Mouse (Mus musculus) heart, postnatal 14 days (tissue): ENCODE results near the gene Tle2. TPM values are rescaled to one million over a fixed set of nuclear protein-coding genes. Genes with fewer than 3 reads are reported as not detected.

Experiments used
- DNase-seq, 2 experiments: peaks; one replicate each; pipeline ENCODE4 v3.0.0; 2021 to 2022
- intact Hi-C: fragments of 180-260 bp; cut with DNase I; formaldehyde crosslinking; loops from one replicate; pipeline ENCODE4 v1.15.1; 2025
- total RNA-seq, 2 experiments: library from RNA; stranded (reverse); gene quantifications; 2 replicates each; pipeline ENCODE4 v1.2.3; 2021

Gene Tle2
- total RNA-seq, 2 experiments from 2014 or later: 9.4 to 11.2 TPM

DNA sequence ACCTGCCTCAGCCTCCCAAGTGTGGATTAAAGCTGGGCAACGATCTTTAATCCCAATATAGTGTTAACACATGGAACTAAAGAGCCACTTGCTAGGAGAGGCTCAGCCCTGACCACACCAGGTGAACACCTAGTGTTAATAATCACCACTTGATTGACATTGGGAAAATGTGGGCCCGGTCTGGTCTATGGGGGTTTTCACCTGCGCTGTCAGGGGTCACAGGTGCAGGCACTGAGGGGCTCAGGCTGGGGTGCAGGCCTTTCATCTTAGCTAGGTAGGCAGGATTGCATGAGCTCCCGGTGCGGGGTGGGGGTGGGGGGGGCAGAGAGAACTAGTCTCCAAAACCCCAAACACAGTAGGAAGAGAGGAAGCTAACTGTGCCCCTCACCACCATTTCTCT lies 25.3 kb downstream of the Tle2 start:
- intact Hi-C loops: loop anchor here (5.0 to 10.0 kb wide), 2 partner anchors 45 to 97 kb away; partner anchors contain the start of genes Aes and S1pr4
- no peak for DNase-seq

DNA sequence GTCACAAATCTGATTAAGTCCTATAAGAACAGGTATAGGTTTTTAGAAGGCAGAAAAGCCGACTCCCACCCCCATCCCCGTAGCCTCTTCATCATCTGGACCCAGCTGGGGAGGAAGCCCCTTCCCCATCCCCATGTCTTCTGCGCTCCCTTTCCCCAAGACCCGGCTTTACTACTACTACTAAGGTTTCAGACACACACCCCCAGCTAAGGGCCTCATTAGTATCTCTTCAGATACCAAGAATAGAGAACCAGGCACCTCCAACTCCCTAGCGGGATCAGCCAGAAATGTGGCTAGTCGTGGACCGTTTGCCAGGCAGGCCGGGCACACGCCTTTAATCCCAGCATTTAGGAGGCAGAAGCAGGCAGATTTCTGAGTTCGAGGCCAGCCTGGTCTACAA lies 25.7 kb downstream of the Tle2 start:
- intact Hi-C loops: loop anchor here (5.0 to 10.0 kb wide), 2 partner anchors 45 to 98 kb away; partner anchors contain the start of genes Aes and S1pr4

DNA sequence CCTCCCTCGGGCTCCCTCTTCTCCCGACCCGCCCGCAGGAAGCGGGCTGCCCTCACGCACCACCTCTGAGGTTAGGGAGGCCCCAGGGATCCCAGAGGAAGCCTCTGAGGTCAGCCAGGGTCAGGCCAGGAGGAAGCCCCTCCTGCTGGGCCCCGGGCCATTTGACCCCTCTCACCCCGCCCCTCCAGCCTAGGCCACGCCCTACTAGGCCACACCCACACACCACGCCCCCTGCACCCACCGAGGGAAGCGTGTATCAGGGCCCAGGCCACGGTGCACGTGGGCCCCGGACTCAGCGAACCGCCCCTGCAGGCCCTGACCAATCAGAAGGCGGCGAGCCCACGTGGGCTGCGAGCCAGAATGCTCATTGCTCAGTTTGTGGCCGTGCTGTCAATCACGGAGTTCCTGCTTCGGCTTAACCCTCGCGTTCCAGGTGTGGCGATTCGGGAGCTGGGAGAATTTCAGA lies 26.4 kb downstream of the Tle2 start, which contains the start of gene Tle6:
Gene Tle6 (minus strand): TSS at position 336 of the 466 bp plus-strand sequence.
- intact Hi-C loops: loop anchor here (5.0 to 10.0 kb wide), 2 partner anchors 46 to 98 kb away; partner anchors contain the start of genes Aes and S1pr4
- peak; percentile 93 to 96 for DNase-seq

More for the DNA sequence above, 25.7 kb downstream of the Tle2 start:
- DNase-seq: no peak

DNA sequence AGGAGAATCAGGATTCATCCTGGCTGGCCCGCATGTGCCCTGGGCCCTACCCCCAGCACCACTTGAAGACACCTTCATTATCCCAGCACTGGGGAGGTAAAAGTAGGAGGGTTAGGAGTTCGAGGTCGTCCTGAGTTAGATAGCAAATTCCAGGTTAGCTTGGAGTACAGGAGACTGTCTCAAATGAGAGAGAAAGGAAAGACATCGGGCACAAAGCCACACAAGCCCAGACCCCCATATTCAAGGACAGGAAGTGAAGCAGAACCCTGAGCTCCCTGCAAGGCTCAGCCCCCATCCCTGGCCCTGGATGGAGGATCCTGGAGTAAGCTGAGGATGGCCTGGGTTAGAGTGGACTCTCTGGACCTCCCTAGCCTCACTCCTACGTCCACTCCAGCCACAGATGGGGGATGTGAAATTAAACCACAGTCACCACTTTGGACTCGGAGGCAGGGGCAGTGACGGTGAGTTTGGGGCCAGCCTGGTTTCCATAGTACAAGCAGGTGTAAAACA lies 27.1 kb downstream of the Tle2 start:
- DNase-seq: no peak
- intact Hi-C loops: loop anchor here (5.0 to 10.0 kb wide), 2 partner anchors 47 to 99 kb away; partner anchors contain the start of genes Aes and S1pr4

DNA sequence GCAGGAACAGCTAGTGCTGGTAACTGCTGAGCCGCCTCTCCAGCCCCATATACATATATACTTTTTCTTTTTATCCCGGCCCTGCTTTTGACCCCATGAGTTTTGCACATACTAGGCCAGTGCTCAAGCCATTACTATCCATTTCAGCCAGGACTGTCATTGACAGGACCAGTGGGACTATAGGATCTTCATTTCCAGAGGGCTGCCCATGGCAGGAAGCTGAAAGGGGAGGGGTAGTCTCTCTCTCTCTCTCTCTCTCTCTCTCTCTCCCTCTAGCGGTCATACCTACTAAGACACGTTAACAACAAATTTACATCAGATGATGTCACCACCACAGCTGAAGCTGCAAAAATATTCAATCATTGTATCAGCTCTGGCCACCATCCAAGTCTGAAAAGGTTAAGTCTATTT lies 28.4 kb downstream of the Tle2 start:
- intact Hi-C loops: loop anchor here (5.0 to 10.0 kb wide), 2 partner anchors 48 to 100 kb away; partner anchors contain the start of genes Aes and S1pr4

DNA sequence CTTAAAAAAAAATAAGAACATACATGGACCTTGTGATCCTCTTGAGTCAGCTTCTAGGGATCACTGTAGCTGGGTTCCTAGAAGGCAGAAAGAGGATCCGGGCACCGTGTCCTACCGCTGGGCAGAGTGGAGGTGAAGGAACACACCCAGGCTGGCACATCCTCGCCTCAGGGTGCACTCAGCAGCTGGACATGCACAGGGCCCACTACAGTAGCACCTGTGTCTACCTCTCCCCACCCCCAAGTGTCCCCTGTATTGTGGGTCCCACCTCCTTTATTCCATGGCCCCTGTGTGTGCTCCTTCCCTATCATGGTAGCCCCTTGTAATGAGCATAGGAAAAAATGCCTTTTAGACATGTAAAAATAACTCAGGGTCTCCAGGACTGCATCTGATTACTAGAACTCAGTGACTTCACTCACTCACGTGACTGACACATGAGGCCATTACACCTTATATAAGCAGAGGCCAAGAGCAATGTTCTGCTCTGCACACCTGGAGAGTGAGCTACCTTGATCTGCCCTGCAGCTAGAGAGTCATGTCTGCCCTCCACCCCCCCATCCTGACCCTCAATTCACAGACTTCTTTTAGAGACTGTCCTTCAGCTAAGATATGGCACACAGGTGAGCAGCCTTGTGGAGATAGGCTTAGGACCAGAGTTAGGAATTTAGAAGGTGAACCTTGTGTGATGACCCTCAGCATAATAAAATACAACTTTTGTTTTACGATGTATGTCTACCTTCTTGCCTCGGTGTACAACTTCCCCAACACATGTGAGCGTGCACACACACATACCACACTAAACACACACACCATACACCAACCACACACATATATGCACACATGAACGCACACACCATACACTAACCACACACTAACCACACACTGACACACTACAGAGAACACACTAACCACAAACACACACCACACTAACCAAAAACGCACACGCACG lies 29.9 kb downstream of the Tle2 start:
- intact Hi-C loops: loop anchor here (5.0 to 10.0 kb wide), 2 partner anchors 49 to 102 kb away; partner anchors contain the start of genes Aes and S1pr4
- DNase-seq: no peak

More for the DNA sequence above, 28.4 kb downstream of the Tle2 start:
- peak in 1 of 2 experiments; percentile 28 for DNase-seq

DNA sequence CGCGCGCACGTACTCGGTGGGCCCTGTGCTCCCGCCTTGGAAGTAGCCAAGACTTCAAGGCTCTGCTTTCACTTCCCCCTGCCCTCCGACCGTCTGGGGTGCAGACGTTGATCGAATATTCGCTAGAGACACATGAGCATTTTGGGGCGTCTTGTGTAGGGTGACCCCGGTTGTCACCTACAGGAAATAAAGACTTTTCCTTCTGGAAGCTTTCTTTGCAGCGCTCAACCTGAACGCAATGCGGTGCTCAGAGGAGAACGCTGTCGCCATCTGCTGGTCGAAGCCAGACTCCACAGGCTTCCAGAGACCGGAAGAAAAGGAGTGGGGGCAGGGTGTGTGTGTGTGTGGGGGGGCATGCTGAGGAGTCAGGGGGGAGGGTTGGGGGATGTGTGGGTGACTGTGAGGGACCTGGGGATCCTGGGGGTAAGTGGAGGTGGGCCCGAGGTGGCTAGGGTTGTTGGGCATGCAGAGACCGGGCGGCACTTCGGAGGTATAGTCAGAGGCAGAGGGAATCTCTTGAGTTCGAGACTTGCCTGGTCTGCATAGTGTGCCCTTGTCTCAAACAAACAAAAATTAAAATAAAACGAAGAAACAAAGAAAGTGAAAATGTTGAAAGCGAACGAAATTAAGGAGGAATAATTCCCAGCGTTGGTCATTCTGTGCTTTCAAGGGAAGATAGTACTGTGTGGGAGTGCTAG lies 30.8 kb downstream of the Tle2 start:
- intact Hi-C loops: loop anchor here (5.0 to 10.0 kb wide), 2 partner anchors 50 to 103 kb away; partner anchors contain the start of genes Aes and S1pr4

DNA sequence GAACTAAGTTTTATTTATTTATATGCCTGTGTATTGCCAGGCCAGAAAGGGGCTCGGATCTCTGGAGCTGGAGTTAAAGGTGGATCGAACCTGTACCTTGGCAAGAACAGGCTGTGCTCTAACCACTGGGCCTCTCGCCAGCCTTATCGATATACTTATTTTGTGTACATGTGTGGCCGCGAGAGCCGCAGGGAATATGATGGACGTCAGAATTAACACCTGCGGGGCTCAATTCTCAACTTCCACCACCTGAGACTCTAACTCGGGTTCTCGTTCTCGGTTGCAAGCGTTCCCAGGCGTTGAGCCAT lies 31.3 kb downstream of the Tle2 start:
- DNase-seq: no peak
- intact Hi-C loops: loop anchor here (10.0 kb wide), 1 partner anchor 51 kb away; the partner anchor contains the start of gene Aes

More for the DNA sequence above, 30.8 kb downstream of the Tle2 start:
- DNase-seq: peak; percentile 90 to 93

DNA sequence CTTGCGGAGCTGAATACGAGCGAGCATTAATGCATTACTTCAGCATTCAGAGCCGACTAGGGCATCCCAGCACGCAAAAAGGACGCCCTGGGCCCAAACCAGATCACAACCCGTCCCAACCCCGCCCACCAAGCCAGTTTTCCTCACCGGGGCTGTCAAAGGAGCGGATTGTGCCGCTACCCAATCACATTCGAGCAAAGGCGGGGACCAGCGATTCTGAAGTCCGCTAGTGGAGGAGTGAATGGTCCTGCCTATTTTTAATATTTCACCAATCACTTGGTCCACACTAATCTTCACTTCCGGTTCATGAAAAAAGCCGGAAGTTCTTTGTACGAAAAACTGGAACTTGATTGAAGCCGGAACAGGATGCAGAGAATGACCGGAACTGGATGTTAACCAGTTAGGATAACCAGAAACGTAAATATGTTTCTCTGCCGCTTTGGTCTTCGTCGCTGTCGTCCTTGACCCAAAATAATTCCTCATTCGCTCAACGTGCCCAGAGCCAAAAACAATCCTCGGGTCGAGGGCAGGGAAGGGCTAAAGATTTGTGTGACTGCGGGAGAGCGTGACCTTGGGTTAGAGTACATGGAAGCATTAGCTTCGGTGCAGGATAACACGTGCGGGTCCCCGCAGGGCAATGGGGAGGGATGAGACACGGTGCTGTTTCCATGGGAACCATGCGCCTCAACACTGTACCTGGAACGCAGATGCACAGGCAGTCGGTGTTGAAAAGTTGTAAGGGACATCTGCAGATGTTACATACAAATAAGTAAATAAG lies 31.8 kb downstream of the Tle2 start, which contains the start of gene BC025920:
Gene BC025920 (plus strand): TSS at position 297 of the 778 bp plus-strand sequence.
- peak; percentile 91 to 93 for DNase-seq
- intact Hi-C loops: loop anchor here (10.0 kb wide), 1 partner anchor 51 kb away; the partner anchor contains the start of gene Aes

DNA sequence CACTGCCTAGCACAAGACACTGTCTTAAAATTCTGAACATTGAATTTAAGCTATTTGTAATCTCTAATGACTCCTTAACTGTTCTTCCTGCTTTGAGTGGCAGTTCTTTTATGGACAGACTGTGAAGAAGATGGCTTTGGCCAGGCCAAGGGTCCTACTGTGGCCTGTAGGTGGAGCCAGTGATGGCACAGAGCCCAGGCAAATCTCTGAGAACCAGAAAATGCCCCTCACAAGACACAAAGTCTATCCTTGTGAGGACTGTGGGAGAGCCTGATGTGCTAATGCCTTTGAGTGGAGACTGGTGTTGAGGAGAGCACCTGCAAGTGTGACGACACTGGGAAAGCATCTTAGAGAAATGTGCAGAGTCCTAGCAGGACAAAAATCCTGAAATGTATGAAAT lies 33.9 kb downstream of the Tle2 start:
- intact Hi-C loops: loop anchor here (2.0 to 10.0 kb wide), 2 partner anchors 54 to 562 kb away; partner anchors contain the start of gene Aes
- DNase-seq: no peak

DNA sequence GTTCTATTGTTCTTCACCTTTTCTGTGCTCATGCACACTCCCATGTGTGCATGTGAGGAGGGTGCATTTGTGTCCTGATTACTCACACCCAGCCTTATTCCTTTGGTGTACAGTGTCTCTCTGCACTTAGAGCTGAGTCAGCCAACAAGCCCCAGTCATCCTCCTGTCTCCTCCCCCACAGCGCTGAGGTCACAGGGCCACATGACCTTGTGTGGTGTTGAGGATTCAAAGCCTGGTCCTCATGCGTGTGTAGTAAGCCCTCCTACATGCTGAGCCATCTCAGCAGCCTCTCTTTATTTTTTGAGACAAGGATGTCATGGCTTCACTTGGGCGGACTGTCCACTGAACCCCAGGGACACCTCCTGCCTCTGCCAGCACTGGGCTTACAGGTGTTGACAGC lies 38.4 kb downstream of the Tle2 start:
- intact Hi-C loops: no loop called here
- DNase-seq: no peak

DNA sequence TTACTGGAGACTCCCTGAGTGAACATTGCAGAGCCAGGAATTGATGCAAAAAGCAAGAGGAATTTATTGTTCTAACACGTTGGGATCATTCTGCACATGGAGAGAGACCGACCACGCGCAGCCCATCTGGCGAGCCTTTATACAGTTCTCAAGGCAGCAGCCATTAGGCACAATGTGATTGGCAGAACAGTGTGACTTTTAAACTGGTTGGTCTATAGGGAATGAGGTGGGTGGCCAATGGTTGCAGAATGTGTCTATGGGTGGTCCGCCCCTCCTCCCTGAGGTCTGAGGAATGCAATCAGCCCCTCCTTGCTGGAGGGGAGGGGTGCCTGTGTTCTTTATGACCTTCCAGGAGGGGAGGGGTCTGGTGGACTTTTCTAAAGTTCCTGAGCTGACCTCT lies 41.1 kb downstream of the Tle2 start:
- intact Hi-C loops: no loop called here

DNA sequence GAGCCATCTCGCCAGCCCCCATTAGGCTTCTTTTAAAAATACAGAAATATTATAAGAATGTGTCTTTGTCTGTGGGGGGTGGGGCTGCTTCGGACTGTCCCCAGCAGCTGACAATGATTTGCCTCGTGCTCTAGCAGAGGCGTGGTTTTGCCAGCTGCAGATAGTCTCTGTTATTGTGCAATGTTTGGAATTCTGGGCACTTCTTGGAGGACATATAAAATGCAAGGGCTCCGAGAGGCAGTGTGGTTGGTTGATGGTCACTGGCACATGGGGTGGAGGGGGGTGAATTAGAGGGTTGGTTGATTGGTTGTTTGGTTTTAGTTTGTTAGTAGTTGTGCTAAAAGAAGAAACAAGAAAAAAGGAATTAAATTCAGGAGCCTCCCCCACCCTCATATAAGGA lies 45.6 kb downstream of the Tle2 start:
- intact Hi-C loops: no loop called here
- no peak for DNase-seq

More for the DNA sequence above, 41.1 kb downstream of the Tle2 start:
- no peak for DNase-seq

DNA sequence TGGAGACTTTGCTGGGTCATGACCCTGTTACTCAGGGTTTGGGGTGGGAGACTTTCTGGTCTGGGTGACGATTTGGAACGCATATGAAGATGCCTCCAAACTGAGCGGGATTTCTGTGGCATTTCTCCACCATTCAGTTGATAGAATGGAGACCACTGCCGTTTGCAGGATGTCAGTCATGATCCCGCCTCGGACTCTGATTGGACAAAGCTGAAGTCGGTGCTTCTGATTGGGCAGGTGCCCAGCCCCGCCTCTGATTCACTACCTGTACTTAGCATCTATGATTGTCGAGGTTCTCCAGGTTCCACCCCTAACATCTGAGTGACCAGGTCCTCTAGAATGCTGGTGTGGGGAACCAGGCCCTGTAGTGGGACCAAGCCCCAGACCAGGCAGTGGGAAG lies 46.4 kb downstream of the Tle2 start:
- intact Hi-C loops: no loop called here
- DNase-seq: no peak

DNA sequence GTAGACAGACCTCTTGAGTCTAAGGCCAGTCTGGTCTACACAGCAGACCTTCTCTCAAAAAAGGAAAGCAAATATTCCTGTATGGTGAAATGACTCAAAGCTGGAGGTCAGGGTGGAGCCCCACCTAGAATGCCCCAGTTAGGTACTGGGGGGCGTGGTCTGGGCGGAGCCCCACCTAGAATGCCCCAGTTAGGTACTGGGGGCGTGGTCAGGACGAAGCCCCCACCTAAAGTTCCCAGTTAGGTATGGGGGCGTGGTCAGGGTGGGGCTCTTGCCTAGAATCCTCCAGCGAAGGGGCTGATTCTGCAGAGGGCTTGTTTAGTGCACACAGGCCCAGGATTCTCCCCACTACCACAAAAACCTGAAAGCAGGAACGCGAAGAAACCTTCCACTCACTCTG lies 49.1 kb downstream of the Tle2 start:
- intact Hi-C loops: no loop called here
- no peak for DNase-seq

DNA sequence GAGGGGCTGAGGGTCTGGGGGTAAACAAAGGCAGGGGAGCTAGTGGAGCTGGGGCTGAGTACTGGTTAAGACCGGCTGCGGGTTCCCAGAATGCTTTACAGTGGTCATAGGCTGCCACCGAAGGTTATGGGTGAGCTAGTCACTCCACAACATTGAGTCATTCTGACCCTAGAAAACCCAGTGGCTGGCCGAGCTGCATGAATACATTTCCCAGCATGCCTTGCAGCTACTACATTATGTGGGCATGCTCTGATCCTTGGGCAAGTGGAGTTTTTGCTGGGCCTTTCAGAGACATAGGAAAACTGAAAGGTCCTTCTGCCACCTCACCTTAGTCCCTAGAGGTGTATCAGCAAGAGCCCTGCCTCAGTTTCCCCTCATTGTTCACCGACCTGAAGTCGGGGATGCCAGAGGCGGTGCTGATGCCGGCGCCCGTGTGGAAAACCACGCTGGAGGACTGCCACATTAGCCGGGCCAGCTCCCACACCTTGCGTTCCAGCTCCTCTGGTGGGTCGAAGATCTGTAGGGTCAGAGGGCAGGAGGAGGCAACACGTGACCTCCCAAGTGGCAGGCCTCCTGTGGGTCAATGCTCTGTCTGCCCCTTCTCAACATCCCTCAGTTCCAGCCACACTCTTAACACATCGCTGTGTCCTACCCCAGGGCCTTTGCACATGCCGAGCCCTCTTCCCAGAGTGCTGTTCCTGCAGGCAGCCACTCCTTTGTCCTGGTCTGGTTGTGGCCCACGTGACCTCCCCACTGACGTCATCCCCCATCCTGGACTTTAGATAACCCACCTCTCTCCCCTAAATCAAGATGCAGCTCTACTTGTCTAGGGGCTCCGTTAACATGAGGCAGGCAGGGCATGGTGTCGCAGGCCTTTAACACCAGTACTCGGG lies 52.0 kb downstream of the Tle2 start:
- intact Hi-C loops: loop anchor here (5.0 kb wide), 1 partner anchor 546 kb away; no protein-coding TSS in a partner anchor
- no peak for DNase-seq

DNA sequence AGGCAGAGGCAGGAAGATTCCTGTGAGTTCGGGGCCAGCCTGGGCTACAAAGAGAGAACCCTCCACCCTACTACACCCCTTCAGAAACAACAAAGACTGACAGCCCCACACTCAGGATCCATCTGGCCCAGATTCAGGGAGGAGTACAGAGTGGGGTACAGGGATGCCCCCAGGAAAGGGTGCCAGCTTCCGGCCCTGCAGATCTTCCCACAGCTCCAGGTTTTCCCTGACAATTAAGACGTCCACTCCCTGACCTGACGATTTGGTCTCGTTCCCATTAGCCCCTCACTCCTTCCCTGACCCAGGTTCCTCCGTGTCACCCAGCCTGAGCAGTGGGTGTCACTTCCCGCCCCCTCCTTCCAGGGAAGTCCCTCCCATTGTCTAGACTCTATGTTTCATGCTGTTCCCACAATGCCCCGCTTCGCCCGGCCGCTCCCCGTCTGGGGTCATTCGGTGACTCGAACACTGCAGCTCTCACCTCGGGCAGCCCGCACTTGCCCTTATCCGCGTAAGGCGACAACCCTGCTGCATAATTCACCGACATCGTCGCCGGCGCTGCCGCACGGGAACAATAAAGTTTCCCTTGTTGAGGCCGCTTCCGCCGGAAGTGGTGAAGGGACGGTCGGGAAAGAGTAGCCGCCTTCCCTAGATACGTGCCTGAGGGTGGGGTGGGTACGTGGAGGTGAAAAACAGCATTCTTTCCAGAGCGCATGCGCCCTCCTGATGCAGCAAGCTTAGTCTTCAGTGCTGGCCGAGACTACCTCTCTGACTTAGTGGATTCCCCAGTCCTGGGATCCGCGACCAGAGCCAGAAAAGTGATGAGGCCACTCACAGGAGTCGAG lies 52.9 kb downstream of the Tle2 start, which contains the start of gene Sirt6:
Gene Sirt6 (minus strand): TSS at position 804 of the 842 bp plus-strand sequence.
- intact Hi-C loops: loop anchor here (5.0 kb wide), 1 partner anchor 545 kb away; no protein-coding TSS in a partner anchor
- DNase-seq: peak; percentile 90 to 91
